Mouse (Mus musculus) urinary bladder, postnatal 10 days (tissue): ENCODE data around the gene Btaf1.
"Not testable (repeated sequence)": the region's sequence is repeated elsewhere in the genome, so short reads cannot be mapped to it uniquely, and the experiment has no call there.

Source experiments
- DNase-seq: peaks from one replicate; pipeline ENCODE4 v3.0.0; 2022; ENCODE audit warnings: low spot score

Gene Btaf1

DNA sequence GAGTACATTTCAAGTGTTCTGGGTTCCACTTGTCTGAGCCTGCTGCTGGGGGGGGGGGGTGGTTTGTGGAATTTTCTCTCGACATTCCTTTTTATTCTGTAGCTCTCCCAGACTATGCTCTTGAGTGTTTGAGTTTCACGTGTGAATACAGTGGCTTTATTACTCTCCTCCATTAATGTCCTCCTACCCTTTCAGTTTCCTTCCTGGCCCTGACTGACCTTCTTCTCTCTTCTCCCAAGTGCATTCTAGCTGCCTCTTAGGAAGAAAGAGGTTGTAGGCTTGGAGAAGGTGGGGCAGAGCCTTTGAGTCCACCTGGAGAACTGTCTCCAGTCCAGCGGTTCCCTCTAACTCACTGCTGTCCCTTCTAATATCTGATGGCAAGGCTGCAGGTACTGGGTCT lies 2.9 kb upstream of the Btaf1 start:
- no peak for DNase-seq

DNA sequence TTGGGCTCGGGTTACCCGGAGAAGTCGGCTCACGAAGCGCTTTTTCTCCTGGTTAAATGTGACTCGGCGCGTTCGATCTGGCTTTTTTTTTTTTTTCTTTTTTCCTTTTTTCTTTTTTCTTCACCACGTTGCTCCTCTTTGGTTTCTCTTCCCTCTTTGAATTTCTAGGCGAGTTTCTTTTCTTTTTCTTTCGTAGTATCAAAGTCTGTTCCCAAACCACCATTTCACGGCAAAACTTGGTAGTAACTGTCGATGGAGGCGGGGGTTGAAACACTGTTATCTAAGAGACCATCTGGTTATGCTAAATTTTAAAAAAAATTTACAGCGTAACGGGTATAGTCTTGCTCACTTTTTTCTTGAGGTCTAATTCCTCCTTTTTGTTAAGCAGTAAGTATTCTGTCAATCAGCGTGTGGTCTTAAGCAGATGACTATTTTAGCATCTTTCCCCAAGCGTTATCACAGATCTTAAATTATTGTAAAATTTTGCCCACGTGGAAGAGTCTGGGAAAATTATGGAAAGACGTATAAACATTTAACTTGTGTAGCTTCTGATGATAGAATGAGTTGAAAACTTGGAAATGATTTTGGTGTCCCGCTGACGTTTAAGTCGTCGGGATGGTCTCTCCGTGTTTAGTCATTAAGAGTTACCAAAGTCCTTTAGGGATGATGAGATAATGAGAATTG lies 816 bp downstream of the Btaf1 start:
- DNase-seq, result no peak

DNA sequence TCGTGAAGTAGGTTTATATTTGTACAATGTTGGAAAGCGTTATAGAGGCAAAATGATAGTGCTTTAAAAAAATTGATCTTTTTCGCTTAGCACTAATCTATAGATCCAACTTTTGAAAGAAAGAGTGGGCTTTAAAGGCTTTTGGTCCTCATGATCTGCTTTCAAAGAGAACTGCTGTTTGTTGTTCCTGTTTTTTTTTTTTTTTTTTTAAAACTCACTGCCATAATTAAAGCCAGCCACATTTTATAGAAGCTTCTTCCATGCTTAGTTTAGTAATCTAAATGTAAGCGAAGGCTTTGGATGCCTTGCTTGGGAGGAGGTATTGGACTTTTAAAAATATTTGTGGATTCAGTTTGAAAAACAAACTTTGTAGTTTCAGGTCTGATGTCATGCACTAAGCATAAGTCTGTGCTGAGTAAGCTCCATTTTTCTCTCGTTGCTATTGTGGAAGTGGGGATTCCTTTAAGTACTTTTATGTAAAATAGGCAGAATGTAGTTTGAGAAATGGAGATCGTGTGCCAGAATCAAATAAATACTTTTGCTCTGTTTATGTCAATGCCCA lies 2.0 kb downstream of the Btaf1 start:
- DNase-seq, result no peak

DNA sequence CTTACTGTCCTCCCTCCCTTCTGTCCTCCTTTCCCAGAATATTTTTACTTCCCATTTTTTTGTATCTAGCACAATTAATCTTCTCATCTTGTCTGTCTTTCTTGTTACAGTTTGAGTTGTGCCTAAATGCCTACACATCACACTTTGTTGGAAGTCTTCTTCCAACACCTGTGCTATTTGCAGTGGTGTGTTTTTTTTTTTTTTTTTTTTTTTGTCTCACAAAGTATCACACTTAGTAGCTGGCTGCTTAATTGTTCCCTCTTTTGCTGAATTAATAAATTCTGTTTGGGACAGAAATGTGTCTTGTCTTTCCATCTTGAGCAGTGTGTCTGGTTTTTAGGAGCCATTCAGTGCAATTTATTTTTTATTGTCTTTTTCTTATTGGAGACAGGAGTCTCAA lies 3.9 kb downstream of the Btaf1 start:
- DNase-seq, result no peak

DNA sequence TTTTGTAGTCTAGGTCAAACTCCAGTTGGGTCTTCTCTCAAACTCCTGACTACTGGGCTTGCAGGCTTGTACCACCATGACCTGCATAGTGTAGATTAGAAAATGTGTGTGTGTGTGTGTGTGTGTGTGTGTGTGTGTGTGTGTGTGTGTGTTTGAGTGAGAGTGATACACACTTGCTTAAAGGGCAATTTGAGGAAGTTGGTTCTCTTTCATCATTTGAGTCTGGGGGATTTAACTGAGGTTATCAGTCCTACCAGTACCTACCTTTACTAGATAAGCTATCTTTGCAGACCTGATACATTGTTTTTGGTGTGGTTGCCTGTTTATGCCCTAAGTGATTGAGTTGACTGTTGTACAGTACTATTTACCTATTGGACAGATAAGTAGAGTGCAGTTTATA lies 6.2 kb downstream of the Btaf1 start:
- DNase-seq, result no peak

DNA sequence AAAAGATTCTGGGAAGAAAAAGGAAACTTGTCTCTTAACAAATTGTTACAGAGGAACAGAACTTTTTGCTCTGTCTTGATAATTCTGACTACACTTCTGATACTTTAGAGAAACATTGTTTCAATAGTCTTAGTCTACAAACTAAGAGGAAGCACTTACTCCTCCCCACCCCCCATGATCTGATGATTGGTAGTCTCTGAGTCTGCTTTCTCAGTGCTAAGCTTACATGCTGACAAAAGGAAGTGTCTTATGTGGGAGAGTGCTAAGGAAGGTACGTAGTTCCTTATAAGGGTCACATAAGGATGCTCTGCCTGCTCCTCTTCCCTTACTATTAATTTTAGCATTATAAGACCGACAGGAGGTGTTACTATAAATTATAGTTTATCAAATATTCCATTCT lies 6.7 kb downstream of the Btaf1 start:
- no peak for DNase-seq

DNA sequence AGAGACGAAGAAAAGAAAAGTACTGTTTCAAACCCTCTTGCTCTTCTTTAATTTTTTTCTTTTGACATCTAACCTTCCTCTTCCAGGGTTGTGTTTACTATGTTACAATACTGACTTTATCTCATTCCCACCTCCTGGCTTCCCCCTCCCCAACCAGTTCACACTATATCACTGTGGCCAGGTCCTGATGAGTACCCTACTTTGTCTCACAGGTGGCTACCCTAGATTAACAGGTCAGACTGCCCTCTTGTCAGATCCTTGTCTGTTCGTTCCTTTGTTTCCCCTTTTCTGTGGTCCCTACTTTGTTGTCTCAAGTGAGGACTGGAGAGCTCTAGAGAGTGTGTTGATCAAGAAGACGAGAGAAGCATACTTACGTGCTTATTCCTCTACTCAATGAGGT lies 10.4 kb downstream of the Btaf1 start:
- no peak for DNase-seq

DNA sequence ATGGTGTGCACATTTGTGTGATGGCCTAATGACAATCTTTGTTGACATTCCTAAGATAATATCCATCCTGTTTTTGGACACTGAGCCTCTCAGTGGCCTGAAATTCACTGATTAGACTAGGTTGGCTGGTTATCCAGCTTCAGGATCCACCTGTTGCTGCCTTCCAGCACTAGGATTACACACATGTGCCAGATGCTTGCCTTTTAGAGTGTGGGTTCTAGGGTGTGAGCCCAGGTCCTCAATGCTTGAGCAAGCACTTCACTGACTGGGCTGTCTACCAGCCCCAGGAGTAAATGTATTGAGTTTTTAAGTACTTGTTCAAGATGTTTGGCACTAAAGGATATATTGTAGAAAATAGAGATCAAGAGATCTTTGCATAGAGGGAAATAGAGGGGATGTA lies 12.1 kb downstream of the Btaf1 start:
- DNase-seq, result no peak

DNA sequence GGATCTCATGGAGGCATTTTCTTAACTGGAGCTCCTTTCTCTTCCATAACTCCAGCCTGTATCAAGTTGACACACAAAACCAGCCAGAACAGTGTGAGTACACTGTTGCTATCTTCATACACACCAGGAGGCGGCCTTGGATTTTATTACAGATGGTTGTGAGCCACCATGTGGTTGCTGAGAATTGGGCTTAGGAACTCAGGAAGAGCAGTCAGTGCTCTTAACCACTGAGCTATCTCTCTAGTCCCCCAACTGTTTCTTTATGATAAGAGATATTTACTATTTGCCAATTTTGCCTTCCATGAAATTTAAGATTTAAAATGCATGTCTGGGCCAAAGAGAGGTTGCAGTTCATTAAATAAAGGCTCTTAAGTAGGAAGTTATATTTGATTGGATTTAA lies 14.2 kb downstream of the Btaf1 start:
- no peak for DNase-seq

DNA sequence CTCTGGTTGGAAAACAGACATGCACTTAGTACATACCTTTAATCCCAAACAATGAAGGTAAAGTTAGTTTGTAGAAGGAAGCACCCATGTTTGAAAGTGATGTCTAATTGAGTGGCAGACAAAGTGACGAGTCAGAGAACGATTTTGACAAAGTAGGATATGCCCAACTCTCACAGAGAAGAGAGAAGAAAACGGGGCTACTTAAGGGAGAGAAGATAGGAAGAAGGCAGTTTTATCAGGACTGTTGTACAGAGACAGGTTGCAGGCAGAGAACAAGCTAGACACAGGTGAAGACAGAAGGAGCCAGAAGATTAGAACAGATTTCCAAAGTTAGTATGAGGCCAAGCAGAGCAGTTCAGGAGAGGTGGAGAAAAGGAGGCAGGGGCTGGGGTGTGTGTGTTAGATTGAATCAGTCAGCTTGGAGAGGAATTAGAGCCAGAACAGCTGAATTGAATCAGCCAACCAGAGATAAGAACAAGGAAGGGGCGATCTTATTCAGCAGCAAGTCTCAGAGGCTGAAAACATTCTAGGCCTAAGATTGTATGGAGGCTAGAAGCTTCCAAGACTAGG lies 27.8 kb downstream of the Btaf1 start:
- no peak for DNase-seq

DNA sequence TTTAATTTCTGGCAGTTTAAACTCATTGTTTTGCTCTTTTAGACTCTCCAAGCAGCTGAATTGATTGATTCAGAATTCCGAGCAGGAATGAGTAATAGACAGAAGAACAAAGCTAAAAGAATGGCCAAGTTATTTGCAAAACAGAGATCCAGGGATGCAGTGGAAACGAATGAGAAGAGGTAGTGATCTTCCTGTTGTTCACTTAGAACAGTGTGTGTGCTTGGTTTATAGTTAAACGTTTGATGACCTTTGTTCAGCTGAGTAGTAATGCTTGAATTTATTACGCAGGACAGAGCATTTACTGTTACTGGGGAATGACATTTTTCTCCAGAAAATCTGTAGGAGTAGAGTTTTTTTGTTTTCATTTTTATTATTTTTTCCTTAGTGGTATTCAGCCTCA lies 32.5 kb downstream of the Btaf1 start:
- no peak for DNase-seq

DNA sequence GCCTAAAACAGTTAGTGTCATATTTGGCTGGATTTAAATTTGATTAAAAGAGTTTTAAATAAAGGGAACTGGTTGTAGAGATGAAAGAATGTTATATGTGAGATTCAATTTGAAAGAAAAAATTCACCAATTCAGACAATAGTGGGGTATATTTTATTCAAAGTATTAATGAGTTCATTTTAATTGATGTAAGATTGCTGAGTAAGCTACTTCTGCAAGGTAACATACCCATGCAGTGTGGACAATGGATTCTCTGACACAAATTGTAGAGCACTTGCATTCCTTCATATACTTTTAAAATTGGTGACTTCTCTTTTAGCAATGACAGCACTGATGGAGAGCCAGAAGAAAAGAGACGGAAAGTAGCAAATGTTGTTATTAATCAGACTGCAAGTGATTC lies 35.4 kb downstream of the Btaf1 start:
- DNase-seq, result no peak

DNA sequence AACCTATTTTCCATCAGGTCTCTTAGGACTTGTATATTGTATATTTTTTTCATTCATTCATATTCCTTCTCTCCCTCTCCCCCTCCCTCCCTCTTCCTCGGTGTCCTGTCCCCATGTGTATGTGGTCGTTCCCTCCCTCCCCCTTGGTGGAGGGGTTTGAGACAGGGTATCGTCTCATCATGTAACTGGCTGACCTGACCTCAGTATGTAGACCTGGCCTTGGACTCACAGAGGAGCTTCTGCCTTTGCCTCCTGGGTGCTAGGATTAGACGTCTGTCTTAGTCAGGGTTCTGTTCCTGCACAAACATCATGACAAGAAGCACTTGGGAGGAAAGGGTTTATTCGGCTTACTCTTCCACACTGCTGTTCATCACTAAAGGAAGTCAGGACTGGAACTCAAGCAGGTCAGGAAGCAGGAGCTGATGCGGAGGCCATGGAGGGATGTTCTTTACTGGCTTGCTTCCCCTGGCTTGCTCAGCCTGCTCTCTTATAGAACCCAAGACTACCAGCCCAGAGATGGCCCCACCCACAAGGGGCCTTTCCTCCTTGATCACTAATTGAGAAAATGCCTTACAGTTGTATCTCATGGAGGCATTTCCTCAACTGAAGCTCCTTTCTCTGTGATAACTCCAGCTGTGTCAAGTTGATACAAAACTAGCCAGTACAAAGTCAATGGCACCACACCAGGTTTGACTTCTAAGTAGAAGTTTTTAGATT lies 36.8 kb downstream of the Btaf1 start:
- DNase-seq, result not testable (repeated sequence)

DNA sequence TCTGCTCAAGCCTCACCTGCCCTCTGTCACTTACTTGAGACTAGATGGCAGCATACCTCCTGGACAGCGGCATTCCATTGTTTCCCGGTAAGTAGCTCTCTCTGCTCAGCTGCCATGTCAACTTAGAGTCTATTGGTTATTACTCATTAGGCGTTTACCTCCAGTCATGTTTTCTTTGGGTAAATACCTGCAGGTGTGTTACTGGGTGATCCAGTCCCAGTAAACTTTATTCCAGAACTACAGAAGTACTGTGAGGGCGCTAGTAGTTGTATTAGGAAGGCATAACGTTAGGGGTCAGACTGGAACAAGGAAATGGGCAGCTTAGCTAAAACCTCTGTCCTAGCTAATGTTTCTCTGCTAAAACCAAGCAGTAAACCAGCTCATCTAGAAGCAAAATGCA lies 78.7 kb downstream of the Btaf1 start:
- DNase-seq, result no peak

DNA sequence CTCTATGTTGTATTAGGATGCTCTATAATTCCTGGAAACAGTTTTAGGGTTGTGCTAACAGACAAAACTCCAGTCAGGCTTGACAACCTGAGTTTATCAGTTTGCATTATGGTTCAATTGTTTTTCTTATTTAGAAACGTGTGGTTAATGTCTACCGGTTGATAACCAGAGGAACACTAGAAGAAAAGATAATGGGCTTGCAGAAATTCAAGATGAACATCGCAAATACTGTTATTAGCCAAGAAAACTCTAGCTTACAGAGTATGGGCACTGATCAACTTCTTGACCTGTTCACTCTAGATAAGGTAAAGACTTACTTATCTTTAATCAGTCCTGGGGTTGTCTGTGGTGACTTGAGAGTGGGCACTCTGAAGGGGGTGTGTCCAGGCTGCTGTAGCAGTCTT lies 84.0 kb downstream of the Btaf1 start:
- DNase-seq, result no peak

DNA sequence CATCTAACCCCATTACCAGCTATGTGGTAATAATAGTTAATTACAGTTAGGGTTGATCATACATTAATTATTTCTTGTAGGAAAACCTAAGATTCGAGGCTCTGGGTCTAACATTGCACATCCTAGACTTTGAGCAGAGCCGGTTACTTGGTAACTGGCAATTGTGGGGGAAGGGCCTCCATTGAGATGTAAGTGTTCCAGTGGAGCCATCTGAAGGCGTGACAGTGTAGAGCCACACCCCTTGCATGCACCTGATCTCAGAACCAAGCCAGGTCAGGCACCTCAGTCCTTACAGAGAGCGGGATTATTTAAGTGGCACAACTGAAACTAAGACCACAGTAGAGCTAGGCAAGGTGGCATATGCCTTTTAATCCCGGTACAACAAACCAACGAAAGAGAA lies 87.6 kb downstream of the Btaf1 start:
- DNase-seq, result no peak

DNA sequence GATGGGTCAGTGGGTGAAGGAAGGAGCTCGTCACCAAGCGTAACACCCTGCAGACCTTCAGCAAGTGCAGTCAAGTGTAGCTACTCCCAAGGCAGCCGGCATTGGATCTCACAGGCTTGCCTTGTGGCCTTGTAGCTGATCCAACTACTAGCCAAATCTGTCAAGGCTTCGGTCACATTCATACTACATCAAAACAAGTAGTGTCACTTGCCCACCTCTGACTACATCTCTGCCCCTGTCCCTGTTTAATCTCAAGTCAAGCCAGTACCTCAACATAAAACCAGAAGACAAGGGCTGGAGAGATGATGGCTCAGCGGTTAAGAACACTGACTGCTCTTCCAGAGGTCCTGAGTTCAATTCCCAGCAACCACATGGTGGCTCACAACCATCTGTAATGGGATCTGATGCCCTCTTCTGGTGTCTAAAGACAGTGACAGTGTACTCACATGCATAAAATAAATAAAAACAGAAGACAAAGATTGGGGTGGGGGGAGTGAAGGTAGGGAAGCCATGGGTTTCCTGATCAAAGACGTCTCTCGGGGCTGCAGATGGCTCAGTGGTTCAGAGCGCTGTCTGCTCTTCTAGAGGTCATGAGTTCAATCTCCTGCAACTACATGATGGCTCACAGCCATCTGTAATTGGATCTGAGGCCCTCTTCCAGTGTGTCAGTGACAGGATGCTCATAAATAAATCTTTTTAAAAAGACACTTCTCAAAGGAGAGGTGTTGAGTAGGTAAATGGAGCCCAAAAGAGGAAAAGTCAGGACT lies 88.5 kb downstream of the Btaf1 start:
- no peak for DNase-seq

DNA sequence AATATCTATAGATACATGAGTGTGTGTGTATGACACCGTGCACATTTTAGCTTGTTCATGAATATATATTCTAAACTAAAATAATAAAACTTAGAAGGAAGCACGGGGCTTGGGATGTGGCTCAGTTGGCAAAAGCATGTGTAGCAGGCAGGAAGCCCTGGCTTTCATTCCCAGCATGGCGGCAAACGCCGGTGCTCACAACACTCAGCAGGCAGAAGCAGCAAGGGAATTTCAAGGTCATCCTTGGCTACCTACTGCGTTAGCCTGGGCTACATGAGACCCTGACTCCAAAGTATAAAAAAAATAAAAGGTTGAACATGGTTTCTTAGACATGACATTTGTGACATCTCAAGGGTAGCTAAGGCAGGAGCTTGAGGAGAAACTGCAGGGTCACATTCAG lies 91.0 kb downstream of the Btaf1 start:
- no peak for DNase-seq

DNA sequence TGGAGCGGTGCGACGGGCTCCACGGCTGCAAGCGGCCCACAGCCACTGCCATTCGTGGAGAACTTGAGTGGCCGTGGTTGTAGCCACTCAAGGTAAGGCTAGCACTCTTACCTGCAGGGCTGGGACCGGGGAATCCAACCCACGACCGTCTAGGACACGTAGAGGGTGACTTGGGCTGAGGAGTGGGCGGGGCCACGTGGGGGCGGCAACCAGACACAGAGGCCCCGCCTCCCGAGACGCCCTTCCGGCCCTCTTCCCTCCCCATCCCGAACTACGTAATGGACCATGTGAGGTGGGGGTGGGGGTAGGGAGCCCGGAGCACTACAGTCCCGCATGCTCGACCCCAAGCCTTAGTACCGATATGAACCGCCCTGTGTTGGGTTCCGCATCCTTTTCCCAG lies 92.5 kb downstream of the Btaf1 start:
- DNase-seq, result no peak

DNA sequence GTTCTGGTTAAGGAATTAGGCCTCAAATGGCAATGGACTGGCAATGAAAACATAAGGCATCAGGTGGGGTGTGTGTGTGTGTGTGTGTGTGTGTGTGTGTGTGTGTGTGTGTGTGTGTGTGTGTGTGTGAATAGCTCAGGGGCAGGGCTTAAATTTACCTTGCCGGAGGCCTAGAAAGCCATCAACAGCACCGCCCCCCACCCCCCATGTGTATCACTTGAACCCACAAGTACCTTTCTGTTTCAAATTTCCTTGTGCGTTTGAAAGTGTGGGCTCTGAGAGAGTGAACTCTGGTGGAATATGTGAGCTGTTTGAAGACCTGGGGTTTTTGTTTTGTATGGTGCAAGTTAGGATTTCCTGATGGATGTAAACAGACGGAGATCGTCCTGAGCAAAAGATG lies 93.1 kb downstream of the Btaf1 start:
- DNase-seq, result no peak

DNA sequence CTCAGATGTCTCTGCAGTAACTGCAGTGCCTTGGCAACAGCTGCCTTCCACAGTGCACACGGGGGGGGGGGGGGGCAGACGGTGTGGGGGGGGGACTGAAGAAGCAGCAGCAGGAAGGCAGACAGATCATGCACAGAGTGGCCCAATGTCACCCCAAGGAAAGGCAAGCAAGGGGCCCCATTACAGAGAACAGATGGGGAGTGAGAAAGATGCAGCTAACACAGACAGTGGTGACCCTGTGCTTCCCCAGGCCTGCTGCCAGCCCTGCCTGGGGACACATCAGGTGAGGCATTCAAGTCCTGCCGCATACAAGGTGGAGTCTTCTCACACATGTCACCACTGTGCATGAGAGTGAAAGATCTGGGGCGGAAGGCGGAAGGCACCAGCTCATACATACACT lies 94.7 kb downstream of the Btaf1 start:
- no peak for DNase-seq

DNA sequence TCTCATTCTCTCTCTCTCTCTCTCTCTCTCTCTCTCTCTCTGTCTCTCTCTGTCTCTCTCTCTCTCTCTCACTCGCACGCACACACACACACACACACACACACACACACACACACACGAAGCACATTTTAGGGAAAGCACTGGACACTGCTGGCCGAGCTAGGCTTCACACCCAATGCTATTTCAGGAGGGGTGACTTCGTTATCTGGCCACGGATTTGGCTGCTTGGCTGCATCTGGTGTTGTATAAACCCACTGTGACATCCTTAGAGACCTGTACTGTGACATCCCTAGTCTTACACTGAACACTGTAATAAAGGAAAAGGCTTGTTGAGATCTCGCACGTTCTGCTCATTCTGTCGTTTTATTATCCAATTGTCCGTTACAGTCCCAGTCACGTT lies 95.1 kb downstream of the Btaf1 start:
- DNase-seq, result no peak

DNA sequence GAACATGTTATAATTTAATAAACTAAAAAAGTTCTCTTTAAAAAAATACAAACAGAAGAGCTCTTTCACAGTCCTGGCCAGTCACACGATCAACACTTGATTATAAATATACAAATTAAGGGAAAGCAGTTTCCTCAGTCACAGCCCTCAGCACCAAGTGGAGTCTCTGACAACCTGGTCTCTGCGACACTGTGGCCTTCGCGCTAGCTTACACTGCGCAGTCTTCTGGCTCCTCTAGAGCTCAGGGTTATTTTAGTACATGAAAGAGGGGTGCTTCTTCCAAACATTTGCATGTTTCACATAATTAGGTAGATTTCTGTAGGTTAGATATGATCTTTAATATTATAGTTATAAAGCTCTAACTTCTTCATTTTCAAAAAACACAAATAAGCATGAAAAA lies 96.3 kb downstream of the Btaf1 start:
- no peak for DNase-seq
